Mouse (Mus musculus): ENCODE measurements around the gene Fggy. TPM values are rescaled to one million over a fixed set of nuclear protein-coding genes. Genes with fewer than 3 reads are reported as not detected.

The Fggy gene
- polyA plus RNA-seq, 2 experiments from 2014 or later, result 3.0 to 3.6 TPM

GRCm38 (mm10) chr4:95731110-95731509, 173.8 kb downstream of the Fggy start:
- ATAC-seq, result no peak

GRCm38 (mm10) chr4:95733397-95734249, 176.3 kb downstream of the Fggy start:
- no peak for ATAC-seq

GRCm38 (mm10) chr4:95735967-95736366, 178.7 kb downstream of the Fggy start:
- no peak for ATAC-seq

GRCm38 (mm10) chr4:95736674-95737073, 179.4 kb downstream of the Fggy start:
- ATAC-seq, result no peak

- no peak for ATAC-seq
Measured at GRCm38 (mm10) chr4:95738179-95738578, 180.9 kb downstream of the Fggy start.

GRCm38 (mm10) chr4:95738725-95739124, 181.4 kb downstream of the Fggy start:
- no peak for ATAC-seq

- ATAC-seq, result no peak
Measured at GRCm38 (mm10) chr4:95741115-95741734, 183.9 kb downstream of the Fggy start.

GRCm38 (mm10) chr4:95742986-95743385, 185.7 kb downstream of the Fggy start:
- ATAC-seq, result no peak

GRCm38 (mm10) chr4:95746954-95747353, 189.6 kb downstream of the Fggy start:
- ATAC-seq, result no peak

GRCm38 (mm10) chr4:95747415-95748202, 190.3 kb downstream of the Fggy start:
- ATAC-seq, result no peak

- no peak for ATAC-seq
Measured at GRCm38 (mm10) chr4:95750186-95750585, 192.9 kb downstream of the Fggy start.

- ATAC-seq, result no peak
Measured at GRCm38 (mm10) chr4:95752538-95753188, 195.4 kb downstream of the Fggy start.

GRCm38 (mm10) chr4:95759027-95759731, 201.9 kb downstream of the Fggy start:
- ATAC-seq, result no peak

GRCm38 (mm10) chr4:95765359-95765758, 208.1 kb downstream of the Fggy start:
- ATAC-seq, result no peak

- ATAC-seq, result no peak
Measured at GRCm38 (mm10) chr4:95770469-95770868, 213.2 kb downstream of the Fggy start.

- ATAC-seq, result no peak
Measured at GRCm38 (mm10) chr4:95771542-95771941, 214.2 kb downstream of the Fggy start.

- ATAC-seq, result no peak
Measured at GRCm38 (mm10) chr4:95771945-95772344, 214.6 kb downstream of the Fggy start.

- no peak for ATAC-seq
Measured at GRCm38 (mm10) chr4:95772663-95773062, 215.4 kb downstream of the Fggy start.

- ATAC-seq, result no peak
Measured at GRCm38 (mm10) chr4:95775574-95775973, 218.3 kb downstream of the Fggy start.

- no peak for ATAC-seq
Measured at GRCm38 (mm10) chr4:95777839-95778238, 220.5 kb downstream of the Fggy start.

GRCm38 (mm10) chr4:95778528-95778927, 221.2 kb downstream of the Fggy start:
- no peak for ATAC-seq

Measured in activated CD4-positive, CD25-positive, alpha-beta regulatory T cell, adult 4 months (primary cell).